Mouse (Mus musculus) hindbrain, embryonic 16.5 days (tissue): ENCODE measurements around the gene Pum1. TPM values are rescaled to one million over a fixed set of nuclear protein-coding genes. Genes with fewer than 3 reads are reported as not detected.
"Not testable (repeated sequence)": the region's sequence is repeated elsewhere in the genome, so short reads cannot be mapped to it uniquely, and the experiment has no call there.

Source experiments
- ATAC-seq: fragments of 200-750 bp; cut with Nextera tagmentation; 2 replicates; pipeline ENCODE4 v1.8.0; 2017; ENCODE audit warnings: moderate TSS enrichment, moderate library complexity
- H3K27ac ChIP-seq: fragments of 300-500 bp; sonication (generic); 2 replicates; pipeline ENCODE4 v1.5.1; 2014; ENCODE audit warnings: low read depth, mild to moderate bottlenecking, control low read depth, low read length, moderate library complexity
- H3K27me3 ChIP-seq: fragments of 300-500 bp; sonication (generic); replicated peaks from 2 replicates; pipeline ENCODE4 v1.6.1; 2014; ENCODE audit warnings: low read length; ENCODE audit not compliant: control insufficient read depth, insufficient read depth
- H3K36me3 ChIP-seq: fragments of 300-500 bp; sonication (generic); 2 replicates; pipeline ENCODE4 v1.6.1; 2014; ENCODE audit warnings: mild to moderate bottlenecking, low read length, moderate library complexity, mixed read lengths; ENCODE audit not compliant: control insufficient read depth, insufficient read depth
- H3K4me1 ChIP-seq: fragments of 300-500 bp; sonication (generic); 2 replicates; pipeline ENCODE4 v1.6.1; 2014; ENCODE audit warnings: low read depth, low read length; ENCODE audit not compliant: control insufficient read depth, insufficient read depth
- H3K4me2 ChIP-seq: fragments of 300-500 bp; sonication (generic); 2 replicates; pipeline ENCODE4 v1.6.1; 2014; ENCODE audit warnings: mild to moderate bottlenecking, low read length, control low read depth, moderate library complexity
- H3K4me3 ChIP-seq: fragments of 300-500 bp; sonication (generic); 2 replicates; pipeline ENCODE4 v1.5.1; 2014; ENCODE audit warnings: mild to moderate bottlenecking, low read length, control low read depth, moderate library complexity
- H3K9ac ChIP-seq: fragments of 300-500 bp; sonication (generic); 2 replicates; pipeline ENCODE4 v1.6.1; 2014; ENCODE audit warnings: low read depth, mild to moderate bottlenecking, control low read depth, low read length, moderate library complexity
- H3K9me3 ChIP-seq: fragments of 300-500 bp; sonication (generic); 2 replicates; pipeline ENCODE4 v1.6.1; 2014; ENCODE audit warnings: mild to moderate bottlenecking, low read length, moderate library complexity; ENCODE audit not compliant: control insufficient read depth
- WGBS: fragments of 180-500 bp; shearing (Covaris S2); extraction: QIAGEN DNeasy Blood & Tissue Kit; methylation state at CpG from one replicate; pipeline ENCODE4 v1.1.7; 2014; 5-methylcytosine and 5-hydroxymethylcytosine counted together
- polyA plus RNA-seq: library from polyadenylated mRNA; unstranded; fragments of >200 nt; fragmentation: Nextera tagmentation; extraction: Ambion mirVana; gene quantifications from 2 replicates; pipeline ENCODE4 v1.2.1, GENCODE M21; 2015

The Pum1 gene
- polyA plus RNA-seq, 1 experiment from 2014 or later = 79.1 TPM

GRCm38 (mm10) chr4:130645426-130645825 is 17.7 kb upstream of the Pum1 start:
- no peaks in the 10 kb centered on the region for H3K27me3 ChIP-seq
- ATAC-seq = no peak
- no peaks in the 10 kb centered on the region for H3K9me3 ChIP-seq
- no peak overlapping the region for H3K4me3 ChIP-seq
- 61% methylated on average over 1 of the region's 1 CpGs for WGBS
- no peak overlapping the region for H3K9ac ChIP-seq
- H3K4me1 ChIP-seq = no peaks in the 10 kb centered on the region
- H3K4me2 ChIP-seq = no peak overlapping the region
- H3K27ac ChIP-seq = no peak overlapping the region
- no peaks in the 10 kb centered on the region for H3K36me3 ChIP-seq

GRCm38 (mm10) chr4:130651286-130651685 is 11.8 kb upstream of the Pum1 start:
- Histone ChIP-seq H3K4me1 (no peaks in the 10 kb centered on the region), H3K4me3 (no peak overlapping the region), H3K9ac (no peak overlapping the region), H3K27me3 (no peaks in the 10 kb centered on the region), H3K9me3 (no peaks in the 10 kb centered on the region), H3K4me2 (no peak overlapping the region), H3K27ac (no peak overlapping the region), H3K36me3 (no peaks in the 10 kb centered on the region)
- no peak for ATAC-seq
- WGBS = 79% methylated on average over 4 of the region's 4 CpGs

DNA sequence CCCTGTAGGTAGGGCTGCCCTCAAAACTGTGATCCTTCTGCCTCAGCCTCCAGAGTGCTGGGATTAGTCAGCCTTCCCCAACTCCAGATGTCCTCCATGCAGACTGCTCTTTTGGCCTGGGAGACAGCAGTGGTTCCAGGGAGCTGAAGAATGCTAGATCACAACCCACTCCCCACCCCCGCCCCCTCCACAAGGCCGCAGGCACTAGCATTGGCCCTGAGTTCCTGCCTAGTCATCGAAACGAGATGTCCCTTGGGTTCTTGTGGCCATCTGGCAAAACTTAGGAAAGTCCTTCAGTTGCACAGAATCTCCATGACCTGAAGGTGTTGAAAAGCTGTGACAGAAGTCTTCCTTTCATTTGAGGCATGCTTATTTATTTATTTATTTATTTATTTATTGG is 10.6 kb upstream of the Pum1 start:
- no peaks in the 10 kb centered on the region for H3K36me3 ChIP-seq
- no peaks in the 10 kb centered on the region for H3K27me3 ChIP-seq
- no peak overlapping the region for H3K4me3 ChIP-seq
- H3K9ac ChIP-seq = no peak overlapping the region
- WGBS = 53% methylated on average over 4 of the region's 4 CpGs
- ATAC-seq = no peak
- no peaks in the 10 kb centered on the region for H3K9me3 ChIP-seq
- H3K27ac ChIP-seq = no peak overlapping the region
- no peaks in the 10 kb centered on the region for H3K4me1 ChIP-seq
- no peak overlapping the region for H3K4me2 ChIP-seq

- no peak for ATAC-seq
- no peaks in the 10 kb centered on the region for H3K4me1 ChIP-seq
- no peaks in the 10 kb centered on the region for H3K36me3 ChIP-seq
- no peak overlapping the region for H3K27ac ChIP-seq
- H3K4me2 ChIP-seq = no peak overlapping the region
- 50% methylated on average over 1 of the region's 1 CpGs for WGBS
- H3K27me3 ChIP-seq = no peaks in the 10 kb centered on the region
- H3K4me3 ChIP-seq = no peak overlapping the region
- no peaks in the 10 kb centered on the region for H3K9me3 ChIP-seq
- no peak overlapping the region for H3K9ac ChIP-seq
These were observed 5.1 kb upstream of the Pum1 start for GRCm38 (mm10) chr4:130657820-130658565.

DNA sequence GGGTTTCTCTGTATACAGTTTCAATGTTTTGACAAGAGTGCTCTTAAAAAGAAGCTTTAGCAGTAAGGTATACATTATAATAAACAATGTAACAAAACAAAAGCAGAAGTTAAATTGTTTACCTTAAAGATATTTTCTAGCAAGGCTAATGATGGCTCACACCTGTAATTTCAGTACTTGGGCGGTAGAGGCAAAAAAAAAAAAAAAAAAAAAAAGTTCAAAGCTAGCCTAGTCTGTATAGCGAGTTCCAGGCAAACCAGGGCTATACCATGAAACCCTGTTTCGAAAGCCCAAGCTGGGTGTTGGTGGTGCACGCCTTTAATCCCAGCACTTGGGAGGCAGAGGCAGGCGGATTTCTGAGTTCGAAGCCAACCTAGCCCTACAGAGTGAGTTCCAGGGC is 3.7 kb upstream of the Pum1 start:
- H3K4me3 ChIP-seq = no peak overlapping the region
- H3K4me1 ChIP-seq = no peaks in the 10 kb centered on the region; the same call in 1 of the 2 replicates
- no peak overlapping the region for H3K9ac ChIP-seq
- H3K9me3 ChIP-seq = no peaks in the 10 kb centered on the region
- H3K36me3 ChIP-seq = no peaks in the 10 kb centered on the region
- no peaks in the 10 kb centered on the region for H3K27me3 ChIP-seq
- ATAC-seq = no peak
- H3K27ac ChIP-seq = no peak overlapping the region
- H3K4me2 ChIP-seq = no peak overlapping the region
- WGBS = 88% methylated on average over 6 of the region's 6 CpGs

- ATAC-seq = no peak
These were observed 3.0 kb upstream of the Pum1 start for GRCm38 (mm10) chr4:130660106-130660505.

DNA sequence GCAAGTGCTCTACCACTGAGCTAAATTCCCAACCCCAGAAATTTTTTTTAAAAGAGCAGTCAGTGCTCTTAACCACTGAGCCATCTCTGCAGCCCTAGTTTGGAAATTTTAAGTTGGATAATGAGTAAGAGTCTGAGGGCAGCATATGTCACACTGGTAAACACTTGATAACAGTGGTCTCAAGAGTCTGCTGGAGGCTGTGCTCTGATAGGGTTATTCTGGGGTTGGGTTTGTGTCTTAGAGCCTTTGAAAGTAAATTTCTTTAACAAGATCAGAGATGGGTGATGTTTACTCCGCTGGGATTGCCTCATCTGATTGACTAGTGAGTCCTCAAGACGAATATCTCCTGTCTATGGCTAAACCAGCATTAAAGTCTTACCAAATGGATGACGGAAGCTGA is 2.0 kb upstream of the Pum1 start:
- no peak overlapping the region for H3K27ac ChIP-seq
- ATAC-seq = no peak
- peaks cover 12% of the 10 kb centered on the region for H3K4me1 ChIP-seq
- no peaks in the 10 kb centered on the region for H3K36me3 ChIP-seq
- no peak overlapping the region for H3K4me2 ChIP-seq
- no peak overlapping the region for H3K9ac ChIP-seq
- no peak overlapping the region for H3K4me3 ChIP-seq
- no peaks in the 10 kb centered on the region for H3K27me3 ChIP-seq
- WGBS = 92% methylated on average over 3 of the region's 3 CpGs
- H3K9me3 ChIP-seq = no peaks in the 10 kb centered on the region

More at GRCm38 (mm10) chr4:130660106-130660505, 3.0 kb upstream of the Pum1 start:
- no peak overlapping the region for H3K4me3 ChIP-seq
- H3K27me3 ChIP-seq = no peaks in the 10 kb centered on the region
- no peak overlapping the region for H3K9ac ChIP-seq
- H3K27ac ChIP-seq = no peak overlapping the region
- H3K36me3 ChIP-seq = no peaks in the 10 kb centered on the region
- WGBS = 87% methylated on average over 2 of the region's 2 CpGs
- peaks cover 4% of the 10 kb centered on the region for H3K4me1 ChIP-seq
- H3K4me2 ChIP-seq = no peak overlapping the region
- no peaks in the 10 kb centered on the region for H3K9me3 ChIP-seq

GRCm38 (mm10) chr4:130662305-130662704 is 816 bp upstream of the Pum1 start:
- not testable (repeated sequence) for H3K9me3 ChIP-seq, H3K36me3 ChIP-seq, H3K9ac ChIP-seq, H3K27me3 ChIP-seq, ATAC-seq, H3K4me2 ChIP-seq, H3K4me3 ChIP-seq, H3K27ac ChIP-seq
- peaks cover 17% of the 10 kb centered on the region for H3K4me1 ChIP-seq
- 69% methylated on average over 1 of the region's 1 CpGs for WGBS

- Histone ChIP-seq H3K27me3 (no peaks in the 10 kb centered on the region), H3K36me3 (no peaks in the 10 kb centered on the region), H3K27ac (peak overlapping the region; percentile 96), H3K9ac (peak overlapping the region; percentile 91), H3K4me1 (peaks cover 28% of the 10 kb centered on the region), H3K4me2 (peak overlapping the region; percentile 83), H3K4me3 (peak overlapping the region; percentile 78), H3K9me3 (no peaks in the 10 kb centered on the region)
- peak; percentile 35 for ATAC-seq
- 0% methylated on average over 22 of the region's 22 CpGs for WGBS
These were observed 785 bp downstream of the Pum1 start for GRCm38 (mm10) chr4:130663810-130664401.
